Mouse (Mus musculus) thymus, postnatal 14 days (tissue): ENCODE measurements around the gene Nop9.

Experiments
- DNase-seq: peaks from one replicate; pipeline ENCODE4 v3.0.0; 2021

Nop9 gene

GRCm38 (mm10) chr14:55730116-55730515, 15.4 kb upstream of the Nop9 start:
- DNase-seq: no peak

DNA sequence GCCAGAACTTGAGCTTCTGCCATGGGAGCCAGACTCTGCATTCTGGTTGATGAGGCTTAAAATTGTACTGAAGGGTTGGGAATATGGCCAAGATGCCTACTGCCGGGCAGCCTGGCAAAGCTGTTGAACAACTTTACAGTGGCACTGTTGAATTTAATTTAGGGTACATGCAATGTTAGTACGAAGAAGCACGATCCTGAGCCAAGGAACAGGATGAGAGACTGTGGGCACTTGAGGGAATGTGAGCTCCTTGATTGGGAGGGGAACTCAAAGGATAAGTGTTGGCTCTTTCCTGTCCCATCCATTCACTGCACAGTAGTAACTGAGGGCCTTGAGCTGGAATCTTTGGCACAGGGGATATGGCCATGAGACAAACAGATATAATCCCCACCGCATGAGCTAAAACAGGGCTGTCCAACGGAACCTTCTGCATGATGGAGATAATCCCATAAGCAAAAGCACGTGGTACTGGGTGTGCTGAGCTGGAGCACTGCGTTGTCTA, 14.9 kb upstream of the Nop9 start:
- DNase-seq: no peak

GRCm38 (mm10) chr14:55733889-55734288, 11.6 kb upstream of the Nop9 start:
- no peak for DNase-seq

GRCm38 (mm10) chr14:55734869-55735268, 10.6 kb upstream of the Nop9 start:
- no peak for DNase-seq

DNA sequence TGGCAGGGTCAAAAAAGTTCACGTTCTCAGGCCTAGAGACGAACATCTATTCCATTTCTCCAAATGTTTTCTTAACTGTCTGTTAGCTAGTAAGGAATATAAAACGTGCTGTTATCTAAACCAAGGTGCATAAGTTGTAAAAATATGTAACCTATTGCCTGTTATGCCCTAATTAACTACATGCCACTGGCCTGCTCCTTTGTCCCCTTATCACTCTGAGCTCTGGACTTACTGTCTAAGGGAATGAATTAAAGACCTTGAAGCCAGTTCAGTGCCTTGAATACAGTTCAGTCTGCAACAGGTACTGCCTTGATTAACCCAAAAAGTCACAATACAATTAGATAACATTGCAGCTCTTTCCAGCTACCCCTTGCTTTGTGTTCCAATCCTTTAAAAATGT, 10.2 kb upstream of the Nop9 start:
- DNase-seq: no peak

DNA sequence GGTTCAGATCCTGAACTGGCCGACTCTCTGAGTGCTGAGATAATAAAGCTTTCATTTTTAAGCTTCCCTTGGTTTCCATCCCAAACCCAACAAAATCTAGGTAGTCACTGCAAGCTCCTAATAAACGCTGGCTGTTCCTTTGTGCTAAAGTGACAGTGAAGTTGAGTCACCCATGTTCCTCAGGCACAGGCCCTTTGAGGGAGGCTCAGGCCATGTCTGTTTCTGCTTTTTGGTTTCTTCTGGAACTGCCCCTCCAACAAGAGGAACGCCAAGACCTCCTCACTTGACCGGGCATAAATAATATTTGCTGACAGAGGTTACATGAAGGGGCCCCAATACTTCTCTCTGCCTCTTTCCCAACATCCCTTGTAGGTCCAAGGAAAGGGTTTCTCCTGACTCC, 9.7 kb upstream of the Nop9 start:
- no peak for DNase-seq

DNA sequence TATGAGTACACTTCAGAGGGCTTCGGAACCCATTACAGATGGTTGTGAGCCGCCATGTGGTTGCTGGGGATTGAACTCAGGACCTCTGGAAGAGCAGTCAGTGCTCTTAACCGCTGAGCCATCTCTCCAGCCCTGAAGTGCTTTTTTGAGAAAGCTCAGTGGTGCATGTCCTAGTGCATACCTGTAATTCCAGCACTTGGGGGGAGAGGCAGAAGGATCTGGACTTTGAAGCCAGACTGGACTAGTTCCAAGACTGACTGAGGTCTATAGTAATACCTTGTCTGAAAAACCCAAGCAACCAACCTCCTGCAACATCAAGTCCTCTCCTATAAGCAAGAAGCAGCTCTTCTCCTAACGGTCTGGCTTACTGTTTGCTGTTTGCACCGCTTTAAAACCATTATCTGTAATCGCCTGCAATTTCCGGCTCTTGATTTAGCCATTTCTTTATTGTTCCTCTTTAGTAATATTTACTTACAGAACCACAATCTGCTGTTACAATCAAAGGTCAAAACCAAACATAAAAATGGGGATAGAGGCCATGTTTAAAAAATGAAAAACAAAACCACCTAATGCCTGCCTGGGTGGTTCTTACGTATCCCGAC, 8.3 kb upstream of the Nop9 start:
- DNase-seq: no peak

DNA sequence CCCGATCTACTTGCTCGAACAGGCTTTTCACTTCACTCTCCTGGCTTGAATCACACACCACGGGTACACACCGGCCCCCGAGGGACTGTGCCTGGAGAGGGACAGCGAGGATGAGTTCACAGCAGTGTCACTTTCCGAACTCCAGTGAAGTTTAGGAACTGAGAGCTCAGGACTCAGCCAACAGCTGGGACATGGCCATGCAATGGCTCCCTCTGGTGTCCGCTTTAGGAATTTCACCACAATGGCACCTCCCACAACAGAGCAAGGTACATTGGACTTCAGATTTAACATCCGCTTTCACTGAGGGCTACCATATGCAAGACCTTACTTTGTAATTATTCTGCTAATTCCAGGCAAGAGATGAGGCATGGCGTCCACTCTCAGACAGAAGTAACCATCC, 1.8 kb upstream of the Nop9 start:
- DNase-seq: peak; percentile 89

GRCm38 (mm10) chr14:55745861-55746237, 356 bp downstream of the Nop9 start:
- DNase-seq: no peak

DNA sequence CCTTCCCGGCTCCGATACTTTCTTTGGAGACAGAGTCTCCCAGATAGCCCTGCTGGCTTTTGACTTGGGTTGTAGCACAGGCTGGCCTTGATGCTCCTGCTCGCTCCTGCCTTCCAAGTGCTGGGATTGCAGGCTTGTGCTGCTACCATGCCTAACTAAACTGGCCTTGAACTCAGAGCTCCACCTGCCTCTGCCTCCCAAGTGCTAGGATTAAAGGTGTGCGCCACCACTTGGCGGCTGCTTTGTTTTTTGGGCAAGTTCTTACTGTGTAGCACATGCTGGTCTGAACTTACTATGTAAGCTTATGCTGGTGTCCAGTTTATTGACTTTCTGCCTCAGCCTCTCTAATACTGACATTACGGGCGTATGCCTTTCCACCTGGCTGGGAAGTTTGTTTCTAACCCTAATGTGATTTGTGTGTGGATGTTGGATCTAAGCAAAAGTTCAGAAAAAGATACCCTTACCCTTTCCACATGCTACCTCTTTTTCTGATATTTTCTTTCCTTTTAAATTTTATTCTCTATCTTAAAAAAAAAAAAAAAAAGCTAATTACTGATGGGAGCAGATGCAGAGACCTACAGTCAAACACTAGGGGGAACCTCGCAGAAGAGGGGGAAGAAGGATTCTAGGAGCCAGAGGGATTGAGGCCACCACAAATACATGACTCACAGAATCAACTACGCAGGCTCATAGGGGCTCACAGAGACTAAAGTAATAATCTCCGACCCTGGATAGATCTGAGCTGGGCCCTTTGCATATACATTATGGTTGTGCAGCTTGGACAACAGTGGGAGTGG, 1.8 kb downstream of the Nop9 start:
- peak; percentile 15 for DNase-seq

GRCm38 (mm10) chr14:55757566-55757965, 12.1 kb downstream of the Nop9 start:
- DNase-seq: no peak

GRCm38 (mm10) chr14:55758363-55758784, 12.9 kb downstream of the Nop9 start, which contains the start of gene Cideb:
Gene Cideb (minus strand): TSS chr14:55758458.
- DNase-seq: no peak

DNA sequence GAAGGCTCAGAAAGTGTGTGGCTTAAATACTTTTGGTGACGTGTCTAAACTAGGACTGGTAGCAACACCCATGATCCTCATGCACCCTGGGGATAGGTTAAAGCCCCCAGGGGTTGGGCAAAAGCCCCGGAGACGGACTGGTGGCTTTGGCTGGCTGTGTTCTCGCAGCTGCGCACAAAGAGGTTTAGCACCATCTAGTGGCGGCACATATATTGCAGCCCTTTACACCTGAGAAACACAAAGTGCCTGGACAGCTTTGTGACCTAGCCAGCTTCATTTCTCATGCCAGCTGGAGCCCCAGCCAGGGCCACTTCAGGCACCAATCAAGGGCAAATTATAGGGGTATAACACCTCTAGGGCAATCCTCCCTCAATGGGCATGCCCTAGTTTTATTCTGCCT, 14.7 kb downstream of the Nop9 start:
- DNase-seq: peak; percentile 86

DNA sequence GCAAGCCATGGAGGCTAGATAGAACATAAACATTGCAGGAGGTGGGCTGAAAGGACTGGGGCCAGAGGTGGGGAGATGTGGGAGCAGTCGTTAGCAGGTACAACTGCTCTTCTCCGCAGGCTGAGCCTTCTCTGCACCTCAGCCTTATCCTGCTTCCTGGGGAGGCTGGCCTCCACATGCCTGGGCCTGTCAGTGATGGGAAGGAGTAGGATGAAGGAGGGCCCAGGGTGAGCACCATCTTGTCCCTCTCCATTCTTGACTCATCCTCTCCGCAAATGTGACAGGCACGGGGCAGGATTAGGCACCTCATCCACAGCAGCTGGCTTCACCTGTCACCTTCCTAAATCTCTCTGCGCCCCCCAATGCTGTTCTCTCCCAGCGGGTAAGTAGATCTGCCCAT, 15.7 kb downstream of the Nop9 start, which contains the start of gene Ltb4r2:
TSS of gene Ltb4r2 (plus strand) at position 266 of the 400 bp plus-strand sequence.
- no peak for DNase-seq

DNA sequence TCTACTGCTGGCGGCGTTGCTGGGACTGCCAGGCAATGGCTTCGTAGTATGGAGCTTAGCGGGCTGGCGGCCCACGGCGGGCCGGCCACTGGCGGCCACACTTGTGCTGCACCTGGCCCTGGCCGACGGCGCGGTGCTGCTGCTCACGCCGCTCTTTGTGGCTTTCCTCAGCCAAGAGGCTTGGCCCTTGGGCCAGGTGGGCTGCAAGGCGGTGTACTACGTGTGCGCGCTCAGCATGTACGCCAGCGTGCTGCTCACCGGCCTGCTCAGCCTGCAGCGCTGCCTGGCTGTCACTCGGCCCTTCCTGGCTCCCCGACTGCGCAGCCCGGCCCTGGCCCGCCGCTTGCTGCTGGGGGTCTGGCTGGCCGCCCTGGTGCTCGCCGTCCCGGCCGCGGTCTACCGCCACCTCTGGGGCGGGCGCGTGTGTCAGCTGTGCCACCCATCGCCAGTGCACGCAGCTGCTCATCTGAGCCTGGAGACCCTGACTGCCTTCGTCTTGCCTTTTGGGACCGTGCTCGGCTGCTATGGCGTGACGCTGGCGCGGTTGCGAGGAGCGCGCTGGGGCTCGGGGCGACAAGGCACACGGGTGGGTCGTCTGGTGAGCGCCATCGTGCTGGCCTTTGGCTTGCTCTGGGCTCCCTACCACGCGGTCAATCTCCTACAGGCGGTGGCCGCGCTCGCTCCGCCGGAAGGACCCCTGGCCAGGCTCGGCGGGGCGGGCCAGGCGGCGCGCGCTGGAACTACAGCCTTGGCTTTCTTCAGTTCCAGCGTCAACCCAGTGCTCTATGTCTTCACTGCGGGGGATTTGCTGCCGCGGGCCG, 16.7 kb downstream of the Nop9 start:
- DNase-seq: peak; percentile 42

DNA sequence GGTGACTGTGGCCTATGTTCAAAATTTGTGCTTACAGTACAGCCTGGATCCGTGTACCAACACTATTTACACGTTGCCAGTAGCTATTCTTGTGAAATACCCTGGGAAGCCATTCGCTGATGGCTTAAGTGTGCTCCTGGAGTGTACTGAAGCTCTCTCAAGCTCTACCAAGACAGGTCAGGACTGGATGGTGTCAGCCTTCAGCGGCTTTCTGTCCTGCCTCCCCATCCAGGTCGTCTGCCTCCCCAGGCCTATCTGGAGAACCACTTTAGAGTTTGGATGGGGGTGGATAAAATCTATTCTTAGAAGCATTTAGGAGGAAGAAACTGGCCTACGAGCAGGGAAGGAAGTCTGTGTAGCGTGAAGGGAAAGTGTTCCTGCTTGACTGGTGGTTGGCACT, 17.7 kb downstream of the Nop9 start:
- DNase-seq: no peak

DNA sequence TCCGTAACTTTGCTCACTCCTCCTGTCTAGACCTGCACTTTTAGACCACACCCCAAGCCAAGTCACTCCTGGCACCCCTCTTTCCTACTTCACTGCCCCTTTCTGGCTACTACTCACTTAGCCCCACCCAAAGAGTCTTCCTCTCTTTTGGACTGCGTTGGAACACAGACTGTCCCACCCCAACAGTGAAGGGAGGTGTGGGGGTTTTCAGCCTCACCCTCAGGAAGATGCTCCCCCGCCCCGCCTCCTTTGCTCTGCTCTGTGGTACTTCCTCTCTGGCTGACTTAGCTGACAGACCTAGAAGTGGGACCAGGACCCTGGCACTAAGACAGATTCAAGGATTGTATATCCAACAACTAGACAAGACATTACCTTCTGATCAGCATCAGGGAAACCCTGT, 20.2 kb downstream of the Nop9 start, which contains the start of gene Ltb4r1:
TSS of gene Ltb4r1 (plus strand) at position 267 of the 400 bp plus-strand sequence.
- DNase-seq: no peak

- DNase-seq: peak; percentile 19
Observed at GRCm38 (mm10) chr14:55767519-55768414, 22.3 kb downstream of the Nop9 start.

GRCm38 (mm10) chr14:55768555-55768954, 23.1 kb downstream of the Nop9 start:
- DNase-seq: no peak

GRCm38 (mm10) chr14:55769087-55769703, 23.7 kb downstream of the Nop9 start:
- DNase-seq: no peak

- DNase-seq: no peak
Observed at GRCm38 (mm10) chr14:55776711-55777110, 31.2 kb downstream of the Nop9 start.

DNA sequence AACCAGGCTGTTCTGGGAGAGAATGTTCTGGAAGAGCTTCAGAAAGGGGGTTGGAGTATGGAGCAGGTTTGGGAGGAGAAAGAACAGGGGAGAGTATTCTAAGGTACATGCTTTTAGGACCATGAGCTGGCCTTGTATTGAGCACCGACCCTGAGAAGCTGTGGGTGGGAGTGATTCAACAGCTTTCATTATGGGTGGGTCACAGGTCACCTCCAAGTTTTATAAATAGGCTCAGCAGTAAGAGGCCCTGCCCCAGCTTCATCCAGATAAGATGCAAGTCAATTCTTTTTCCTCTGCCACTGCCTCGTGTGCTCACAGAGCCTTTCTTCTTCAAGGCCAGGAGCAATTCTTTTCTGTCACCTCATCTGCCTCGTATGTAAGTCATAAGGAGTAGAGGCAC, 31.7 kb downstream of the Nop9 start:
- DNase-seq: no peak
